Mouse (Mus musculus) liver, embryonic 13.5 days (tissue): ENCODE measurements around the gene Ptpn4. TPM values are rescaled to one million over a fixed set of nuclear protein-coding genes. Genes with fewer than 3 reads are reported as not detected.

ENCODE experiments used
- ATAC-seq: fragments of 200-750 bp; cut with Nextera tagmentation; 2 replicates; pipeline ENCODE4 v1.8.0; 2017; ENCODE audit warnings: low read depth, mild to moderate bottlenecking, moderate number of reproducible peaks, moderate library complexity
- DNase-seq: peaks from one replicate; pipeline ENCODE4 v3.0.0; 2022
- H3K27ac ChIP-seq: fragments of 300-500 bp; sonication (generic); 2 replicates; pipeline ENCODE4 v1.5.1; 2015; ENCODE audit warnings: moderate library complexity, mild to moderate bottlenecking, inconsistent platforms
- H3K27me3 ChIP-seq: fragments of 300-500 bp; sonication (generic); 2 replicates; pipeline ENCODE4 v1.6.1; 2015; ENCODE audit warnings: mild to moderate bottlenecking, inconsistent platforms
- H3K36me3 ChIP-seq: fragments of 300-500 bp; sonication (generic); 2 replicates; pipeline ENCODE4 v1.6.1; 2015; ENCODE audit warnings: mild to moderate bottlenecking, inconsistent platforms
- H3K4me1 ChIP-seq: fragments of 300-500 bp; sonication (generic); replicated peaks from 2 replicates; pipeline ENCODE4 v1.6.1; 2015; ENCODE audit warnings: inconsistent platforms
- H3K4me2 ChIP-seq: fragments of 300-500 bp; sonication (generic); 2 replicates; pipeline ENCODE4 v1.6.1; 2015; ENCODE audit warnings: inconsistent platforms, mild to moderate bottlenecking, moderate library complexity
- H3K4me3 ChIP-seq: fragments of 300-500 bp; sonication (generic); replicated peaks from 2 replicates; pipeline ENCODE4 v1.5.1; 2015; ENCODE audit warnings: mild to moderate bottlenecking, inconsistent platforms
- H3K9ac ChIP-seq: fragments of 300-500 bp; sonication (generic); 2 replicates; pipeline ENCODE4 v1.6.1; 2015; ENCODE audit warnings: mild to moderate bottlenecking, inconsistent platforms
- H3K9me3 ChIP-seq: fragments of 300-500 bp; sonication (generic); replicated peaks from 2 replicates; pipeline ENCODE4 v1.6.1; 2016; ENCODE audit warnings: inconsistent platforms
- WGBS: fragments of 180-500 bp; shearing (Covaris S2); methylation state at CpG from one replicate; pipeline ENCODE4 v1.1.7; 2015; ENCODE audit not compliant: insufficient replicate concordance; 5-methylcytosine and 5-hydroxymethylcytosine counted together
- polyA plus RNA-seq: library from polyadenylated mRNA; unstranded; fragments of >200 nt; fragmentation: Nextera tagmentation; extraction: Ambion mirVana; gene quantifications from 2 replicates; pipeline ENCODE4 v1.2.1, GENCODE M21; 2015

The Ptpn4 gene
- 1.4 and 2.4 TPM in 2 replicates for polyA plus RNA-seq

GRCm38 (mm10) chr1:119837035-119837751 is at the start of gene Ptpn4:
Ptpn4 (minus strand) TSS chr1:119837613.
- Histone ChIP-seq H3K9ac (peak within 1 kb of the TSS; percentile 88), H3K27ac (peak within 1 kb of the TSS; percentile 91), H3K9me3 (no peaks in the 10 kb centered on the region), H3K36me3 (no peaks in the 10 kb centered on the region), H3K4me3 (peak within 1 kb of the TSS; percentile 87), H3K4me1 (peaks cover 23% of the 10 kb centered on the region), H3K4me2 (peak within 1 kb of the TSS; percentile 89), H3K27me3 (0 out of 2 replicates have a peak, but pooled peaks cover 4% of the 10 kb centered on the region)
- peak; percentile 99 for ATAC-seq
- under 1% methylated on average over 79 of the region's 79 CpGs for WGBS
- DNase-seq: peak; percentile 98

GRCm38 (mm10) chr1:119886320-119886719 is 48.9 kb upstream of the Ptpn4 start:
- Histone ChIP-seq H3K27me3 (no peaks in the 10 kb centered on the region), H3K27ac (no peak overlapping the region), H3K4me1 (no peaks in the 10 kb centered on the region; the same call in 1 of the 2 replicates), H3K9me3 (no peaks in the 10 kb centered on the region), H3K4me3 (no peak overlapping the region), H3K36me3 (no peaks in the 10 kb centered on the region), H3K9ac (no peak overlapping the region), H3K4me2 (no peak overlapping the region)
- ATAC-seq (no peak), DNase-seq (no peak)
- 63% methylated on average over 7 of the region's 7 CpGs for WGBS

- no peaks in the 10 kb centered on the region for H3K36me3 ChIP-seq
- ATAC-seq: no peak
- no peaks in the 10 kb centered on the region for H3K27me3 ChIP-seq
- H3K9ac ChIP-seq: no peak overlapping the region
- no peak overlapping the region for H3K27ac ChIP-seq
- WGBS: 65% methylated on average over 3 of the region's 3 CpGs
- no peak for DNase-seq
- H3K4me3 ChIP-seq: no peak overlapping the region
- H3K9me3 ChIP-seq: no peaks in the 10 kb centered on the region
- no peak overlapping the region for H3K4me2 ChIP-seq
- no peaks in the 10 kb centered on the region; the same call in 1 of the 2 replicates for H3K4me1 ChIP-seq
These were observed 46.9 kb upstream of the Ptpn4 start for GRCm38 (mm10) chr1:119884272-119884671.

- no peak for DNase-seq
These were observed 41.5 kb upstream of the Ptpn4 start for GRCm38 (mm10) chr1:119878909-119879308.

GRCm38 (mm10) chr1:119877469-119877868 is 40.1 kb upstream of the Ptpn4 start:
- H3K9me3 ChIP-seq: no peaks in the 10 kb centered on the region
- no peak overlapping the region for H3K4me2 ChIP-seq
- no peak for DNase-seq
- H3K4me1 ChIP-seq: no peaks in the 10 kb centered on the region; the same call in none of the 2 replicates
- WGBS: 62% methylated on average over 4 of the region's 4 CpGs
- no peak for ATAC-seq
- no peaks in the 10 kb centered on the region for H3K36me3 ChIP-seq
- H3K27ac ChIP-seq: no peak overlapping the region
- no peaks in the 10 kb centered on the region for H3K27me3 ChIP-seq
- no peak overlapping the region for H3K9ac ChIP-seq
- H3K4me3 ChIP-seq: no peak overlapping the region

More at GRCm38 (mm10) chr1:119878909-119879308, 41.5 kb upstream of the Ptpn4 start:
- H3K4me3 ChIP-seq: no peak overlapping the region
- H3K9me3 ChIP-seq: no peaks in the 10 kb centered on the region
- no peak for ATAC-seq
- H3K36me3 ChIP-seq: no peaks in the 10 kb centered on the region
- 69% methylated on average over 7 of the region's 7 CpGs for WGBS
- no peak overlapping the region for H3K9ac ChIP-seq
- H3K27me3 ChIP-seq: no peaks in the 10 kb centered on the region
- H3K4me1 ChIP-seq: no peaks in the 10 kb centered on the region; the same call in none of the 2 replicates
- no peak overlapping the region for H3K4me2 ChIP-seq
- no peak overlapping the region for H3K27ac ChIP-seq

GRCm38 (mm10) chr1:119868395-119869161 is 31.2 kb upstream of the Ptpn4 start:
- Histone ChIP-seq H3K27ac (no peak overlapping the region), H3K4me3 (no peak overlapping the region), H3K4me2 (no peak overlapping the region), H3K9me3 (no peaks in the 10 kb centered on the region), H3K9ac (no peak overlapping the region), H3K27me3 (no peaks in the 10 kb centered on the region), H3K4me1 (no peaks in the 10 kb centered on the region), H3K36me3 (no peaks in the 10 kb centered on the region)
- whole genome bisulfite sequencing: 54% methylated on average over 13 of the region's 13 CpGs
- DNase-seq: no peak
- ATAC-seq: no peak

- Histone ChIP-seq H3K27ac (no peak overlapping the region), H3K4me2 (no peak overlapping the region), H3K36me3 (no peaks in the 10 kb centered on the region), H3K4me3 (no peak overlapping the region), H3K9me3 (no peaks in the 10 kb centered on the region), H3K4me1 (no peaks in the 10 kb centered on the region), H3K27me3 (no peaks in the 10 kb centered on the region), H3K9ac (no peak overlapping the region)
- ATAC-seq (no peak), DNase-seq (no peak)
- WGBS: 60% methylated on average over 2 of the region's 2 CpGs
These were observed 29.9 kb upstream of the Ptpn4 start for GRCm38 (mm10) chr1:119867300-119867699.

GRCm38 (mm10) chr1:119865311-119865710 is 27.9 kb upstream of the Ptpn4 start:
- Histone ChIP-seq H3K4me3 (no peak overlapping the region), H3K36me3 (no peaks in the 10 kb centered on the region), H3K27me3 (no peaks in the 10 kb centered on the region), H3K4me2 (no peak overlapping the region), H3K9me3 (no peaks in the 10 kb centered on the region), H3K27ac (no peak overlapping the region), H3K4me1 (no peaks in the 10 kb centered on the region), H3K9ac (no peak overlapping the region)
- no peak for DNase-seq
- no peak for ATAC-seq
- WGBS: 70% methylated on average over 6 of the region's 6 CpGs

- Histone ChIP-seq H3K27ac (no peak overlapping the region), H3K9ac (no peak overlapping the region), H3K4me1 (no peaks in the 10 kb centered on the region), H3K36me3 (no peaks in the 10 kb centered on the region), H3K9me3 (no peaks in the 10 kb centered on the region), H3K4me3 (no peak overlapping the region), H3K27me3 (no peaks in the 10 kb centered on the region), H3K4me2 (no peak overlapping the region)
- DNase-seq (no peak), ATAC-seq (no peak)
- 52% methylated on average over 7 of the region's 7 CpGs for WGBS
These were observed 26.3 kb upstream of the Ptpn4 start for GRCm38 (mm10) chr1:119863507-119864296.

- WGBS: 59% methylated on average over 5 of the region's 5 CpGs
- H3K4me1 ChIP-seq: no peaks in the 10 kb centered on the region
- H3K4me3 ChIP-seq: no peak overlapping the region
- H3K36me3 ChIP-seq: no peaks in the 10 kb centered on the region
- no peaks in the 10 kb centered on the region for H3K27me3 ChIP-seq
- no peak overlapping the region for H3K27ac ChIP-seq
- ATAC-seq (no peak), DNase-seq (no peak)
- H3K4me2 ChIP-seq: no peak overlapping the region
- no peak overlapping the region for H3K9ac ChIP-seq
- H3K9me3 ChIP-seq: no peaks in the 10 kb centered on the region
These were observed 22.2 kb upstream of the Ptpn4 start for GRCm38 (mm10) chr1:119859566-119859965.

- Histone ChIP-seq H3K36me3 (no peaks in the 10 kb centered on the region), H3K4me2 (no peak overlapping the region), H3K9ac (no peak overlapping the region), H3K27ac (no peak overlapping the region), H3K9me3 (no peaks in the 10 kb centered on the region), H3K4me1 (no peaks in the 10 kb centered on the region), H3K4me3 (no peak overlapping the region), H3K27me3 (no peaks in the 10 kb centered on the region)
- ATAC-seq (no peak), DNase-seq (no peak)
- 55% methylated on average over 5 of the region's 5 CpGs for WGBS
These were observed 15.6 kb upstream of the Ptpn4 start for GRCm38 (mm10) chr1:119852980-119853379.
